Mouse (Mus musculus) forebrain, embryonic 14.5 days (tissue): ENCODE data around the gene Eci1. TPM values are rescaled to one million over a fixed set of nuclear protein-coding genes. Genes with fewer than 3 reads are reported as not detected.

Experiments used
- ATAC-seq: fragments of 200-750 bp; cut with Nextera tagmentation; 2 replicates; pipeline ENCODE4 v1.8.0; 2017; ENCODE audit warnings: mild to moderate bottlenecking, moderate library complexity
- DNase-seq: peaks from one replicate; pipeline ENCODE4 v3.0.0-alpha.2; 2015; ENCODE audit warnings: low spot score
- H3K27ac ChIP-seq: fragments of 300-500 bp; sonication (generic); 2 replicates; pipeline ENCODE4 v1.5.1; 2014; ENCODE audit warnings: low read depth, mild to moderate bottlenecking, control low read depth, low read length, moderate library complexity
- H3K27me3 ChIP-seq: fragments of 300-500 bp; sonication (generic); replicated peaks from 2 replicates; pipeline ENCODE4 v1.6.1; 2014; ENCODE audit warnings: low read length, control low read depth, mixed read lengths; ENCODE audit not compliant: control insufficient read depth, insufficient read depth
- H3K36me3 ChIP-seq: fragments of 300-500 bp; sonication (generic); 2 replicates; pipeline ENCODE4 v1.6.1; 2014; ENCODE audit warnings: low read length, control low read depth; ENCODE audit not compliant: control insufficient read depth, insufficient read depth
- H3K4me1 ChIP-seq: fragments of 300-500 bp; sonication (generic); 2 replicates; pipeline ENCODE4 v1.6.1; 2014; ENCODE audit warnings: antibody characterized with exemption, low read length, control low read depth; ENCODE audit not compliant: control insufficient read depth, insufficient read depth
- H3K4me2 ChIP-seq: fragments of 300-500 bp; sonication (generic); 2 replicates; pipeline ENCODE4 v1.6.1; 2014; ENCODE audit warnings: mild to moderate bottlenecking, control low read depth, low read length
- H3K4me3 ChIP-seq: fragments of 300-500 bp; sonication (generic); 2 replicates; pipeline ENCODE4 v1.5.1; 2014; ENCODE audit warnings: low read depth, low read length, control low read depth
- H3K9ac ChIP-seq: fragments of 300-500 bp; sonication (generic); 2 replicates; pipeline ENCODE4 v1.6.1; 2014; ENCODE audit warnings: mild to moderate bottlenecking, low read length, control low read depth, moderate library complexity
- H3K9me3 ChIP-seq: fragments of 300-500 bp; sonication (generic); replicated peaks from 2 replicates; pipeline ENCODE4 v1.6.1; 2016; ENCODE audit warnings: low read length, control low read depth, mixed read lengths; ENCODE audit not compliant: control insufficient read depth
- WGBS: fragments of 180-500 bp; shearing (Covaris S2); extraction: QIAGEN DNeasy Blood & Tissue Kit; methylation state at CpG from one replicate; pipeline ENCODE4 v1.1.7; 2014; 5-methylcytosine and 5-hydroxymethylcytosine counted together
- polyA plus RNA-seq: library from polyadenylated mRNA; unstranded; fragments of >200 nt; fragmentation: Nextera tagmentation; extraction: Ambion mirVana; gene quantifications from 2 replicates; pipeline ENCODE4 v1.2.1, GENCODE M21; 2014

Eci1 gene
- polyA plus RNA-seq, 1 experiment from 2014 or later, result 31.8 TPM

DNA sequence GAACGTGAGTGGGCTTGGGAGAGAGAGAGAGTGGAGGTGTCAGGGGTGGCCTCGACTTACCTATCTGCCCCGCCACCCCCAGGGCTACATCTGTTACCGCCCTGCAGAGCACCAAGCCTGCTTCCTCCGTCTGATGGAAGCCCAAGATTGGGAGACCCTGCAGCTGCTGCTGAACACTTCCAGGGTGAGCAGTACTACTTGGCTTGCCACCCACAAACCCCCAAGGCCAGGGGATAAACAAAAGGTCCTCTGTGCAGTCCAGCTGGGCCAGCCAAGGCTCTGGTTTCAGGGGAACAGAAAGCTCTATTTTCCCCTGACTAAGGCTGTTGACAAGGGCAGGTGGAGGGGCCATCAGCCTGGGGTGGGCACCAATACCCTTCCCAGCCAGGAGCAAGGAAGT is 48.1 kb downstream of the Eci1 start:
- Histone ChIP-seq H3K9me3 (no peaks in the 10 kb centered on the region), H3K9ac (no peak overlapping the region), H3K4me3 (no peak overlapping the region), H3K4me2 (no peak overlapping the region), H3K4me1 (peaks cover 22% of the 10 kb centered on the region), H3K27me3 (no peaks in the 10 kb centered on the region), H3K27ac (no peak overlapping the region), H3K36me3 (peaks cover 54% of the 10 kb centered on the region)
- ATAC-seq (no peak), DNase-seq (no peak)
- WGBS, result 84% methylated on average over 5 of the region's 5 CpGs

DNA sequence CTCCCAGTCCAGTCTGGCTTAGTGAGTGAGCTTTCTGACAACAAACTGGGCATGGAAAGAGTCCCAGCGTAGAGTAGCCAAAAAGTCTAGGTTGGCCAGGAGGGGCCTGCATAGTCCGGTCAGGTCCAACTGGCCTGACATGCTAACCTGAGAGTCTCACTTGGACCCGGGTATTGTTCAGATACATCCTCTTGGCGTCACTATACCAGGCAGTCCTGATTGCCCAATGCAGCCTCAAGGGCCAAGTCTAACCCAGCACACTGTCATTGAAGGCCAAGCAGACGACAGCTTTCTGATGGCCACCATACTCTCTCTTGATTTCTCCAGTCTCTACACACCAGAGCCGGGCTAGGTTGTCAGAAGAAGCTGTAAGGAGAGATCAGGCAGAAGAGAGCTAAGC is 49.1 kb downstream of the Eci1 start:
- ATAC-seq (no peak), DNase-seq (no peak)
- Histone ChIP-seq H3K36me3 (peaks cover 54% of the 10 kb centered on the region), H3K9ac (no peak overlapping the region), H3K9me3 (no peaks in the 10 kb centered on the region), H3K4me3 (no peak overlapping the region), H3K27ac (no peak overlapping the region), H3K4me2 (no peak overlapping the region), H3K27me3 (no peaks in the 10 kb centered on the region), H3K4me1 (peaks cover 22% of the 10 kb centered on the region)
- 88% methylated on average over 6 of the region's 6 CpGs for WGBS

DNA sequence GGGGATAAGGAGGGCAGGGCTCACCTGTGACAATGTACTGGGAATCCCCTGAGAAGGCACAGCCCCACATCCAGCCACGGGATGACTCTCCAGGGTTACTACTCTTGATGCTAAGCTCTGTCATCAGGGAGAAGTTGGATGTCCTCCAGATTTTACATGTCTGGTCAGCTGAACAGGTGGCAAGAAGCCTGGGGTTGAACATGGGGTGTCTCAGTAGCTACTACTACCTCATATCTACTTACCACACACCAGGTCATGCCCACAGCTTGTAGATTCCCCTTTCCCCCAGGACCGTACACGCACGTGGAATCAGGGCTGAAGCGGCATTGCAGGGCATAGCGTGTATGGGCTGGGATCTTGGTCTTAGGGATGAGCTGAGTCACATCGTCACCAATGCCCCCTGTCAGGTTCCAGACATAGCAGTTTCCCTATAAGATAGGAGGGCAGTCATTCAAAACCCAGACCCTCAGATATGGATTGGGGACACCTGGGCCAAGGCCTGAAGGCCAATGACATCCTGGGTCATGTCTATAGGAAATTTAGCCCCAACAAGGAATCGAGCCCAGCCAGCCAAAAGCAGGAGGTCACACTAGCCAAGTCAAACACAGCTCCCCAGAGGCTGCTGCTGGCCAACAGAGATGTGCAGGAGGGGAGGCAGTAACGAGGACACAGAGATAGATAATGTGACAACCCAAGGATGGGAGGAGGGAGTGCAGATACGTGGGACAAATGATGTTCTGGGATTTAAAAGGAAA is 49.8 kb downstream of the Eci1 start:
- Histone ChIP-seq H3K9ac (no peak overlapping the region; the same call in 1 of the 2 replicates), H3K27me3 (no peaks in the 10 kb centered on the region), H3K4me2 (no peak overlapping the region), H3K27ac (no peak overlapping the region), H3K4me3 (no peak overlapping the region), H3K9me3 (no peaks in the 10 kb centered on the region), H3K36me3 (peaks cover 54% of the 10 kb centered on the region), H3K4me1 (peaks cover 20% of the 10 kb centered on the region)
- DNase-seq (no peak), ATAC-seq (no peak)
- WGBS, result 95% methylated on average over 10 of the region's 10 CpGs

DNA sequence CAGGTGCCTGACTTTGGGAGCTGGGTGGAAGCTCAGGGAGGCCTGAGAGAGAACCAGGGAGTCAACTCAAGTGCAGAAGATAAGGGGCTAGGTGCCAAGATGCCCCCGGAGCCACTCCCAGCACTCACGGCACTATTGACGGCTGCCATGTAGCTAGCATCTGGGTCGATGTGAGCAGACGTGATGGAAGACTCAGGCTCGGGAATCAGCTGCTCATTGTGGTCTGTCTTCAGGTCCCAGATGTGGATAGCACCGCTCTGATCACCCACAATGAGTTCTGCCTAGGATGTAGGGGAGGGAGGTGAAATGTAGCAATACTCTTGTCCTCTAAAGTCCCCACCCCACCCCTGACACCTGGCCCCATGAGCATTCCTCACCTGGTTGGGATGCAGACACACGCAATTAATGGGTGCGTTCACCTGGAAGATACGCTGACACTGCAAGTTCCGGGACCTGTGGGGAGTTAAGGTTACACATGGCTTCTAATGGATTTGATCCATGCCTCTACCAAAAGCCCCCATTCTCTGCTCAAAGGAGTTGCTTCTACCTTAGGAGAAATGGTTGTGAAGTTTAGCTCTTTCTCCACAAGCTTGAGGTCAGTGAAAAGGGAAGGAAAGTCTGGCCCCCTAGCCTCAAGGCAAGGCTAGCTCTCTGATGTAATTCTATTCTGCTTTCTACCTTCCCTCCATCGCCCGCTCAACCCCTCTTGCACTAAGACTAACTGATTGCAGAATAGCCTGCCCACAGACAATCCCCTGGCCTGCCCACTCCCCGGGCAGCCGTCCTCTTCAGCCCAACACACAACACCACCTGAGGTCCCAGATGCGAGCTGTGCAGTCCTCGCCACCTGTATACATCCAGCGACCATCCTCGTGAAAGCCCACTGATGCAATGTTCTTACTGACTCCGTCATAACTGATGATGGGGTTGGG is 50.9 kb downstream of the Eci1 start:
- DNase-seq (no peak), ATAC-seq (no peak)
- peaks cover 52% of the 10 kb centered on the region for H3K36me3 ChIP-seq
- no peaks in the 10 kb centered on the region for H3K27me3 ChIP-seq
- H3K4me3 ChIP-seq, result no peak overlapping the region
- no peak overlapping the region for H3K27ac ChIP-seq
- H3K9me3 ChIP-seq, result no peaks in the 10 kb centered on the region
- H3K4me2 ChIP-seq, result peak overlapping the region; percentile 62; the same call in 1 of the 2 replicates
- peaks cover 9% of the 10 kb centered on the region for H3K4me1 ChIP-seq
- peak overlapping the region; percentile 85; the same call in 1 of the 2 replicates for H3K9ac ChIP-seq
- WGBS, result 90% methylated on average over 20 of the region's 20 CpGs

DNA sequence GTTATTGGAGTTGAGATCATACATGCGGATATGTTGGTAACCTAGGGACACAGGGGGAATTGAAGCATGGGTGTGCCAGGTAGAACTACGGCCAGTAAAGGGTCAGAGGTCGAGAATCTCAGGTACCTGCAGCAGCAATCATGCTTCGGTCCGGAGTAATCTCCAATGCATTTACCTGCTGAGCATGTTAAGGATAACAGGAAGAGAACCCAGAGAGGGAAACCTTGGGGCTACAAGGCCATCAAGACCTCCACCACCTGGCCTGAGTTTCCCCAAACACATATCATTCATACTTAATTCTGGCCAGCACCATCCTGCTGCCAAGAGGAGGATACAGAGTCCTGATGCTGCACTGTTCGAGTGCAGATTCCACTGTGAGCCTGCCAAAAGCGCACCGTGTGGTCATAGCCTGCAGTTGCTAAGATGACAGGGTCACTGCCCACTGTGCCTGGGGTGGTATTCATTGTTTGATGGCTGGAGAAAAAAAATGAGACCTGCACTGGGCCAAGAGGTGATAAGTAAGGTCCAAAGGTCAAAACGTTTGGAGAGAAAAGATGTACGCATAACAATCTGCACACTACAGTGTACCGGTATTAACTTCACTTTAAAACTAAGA is 51.7 kb downstream of the Eci1 start:
- 54% methylated on average over 11 of the region's 11 CpGs for WGBS
- Histone ChIP-seq H3K4me2 (peak overlapping the region; percentile 62), H3K9me3 (no peaks in the 10 kb centered on the region), H3K4me1 (peaks cover 6% of the 10 kb centered on the region; the same call in 1 of the 2 replicates), H3K27me3 (no peaks in the 10 kb centered on the region), H3K4me3 (peak overlapping the region; percentile 77), H3K27ac (no peak overlapping the region), H3K9ac (peak overlapping the region; percentile 85), H3K36me3 (peaks cover 46% of the 10 kb centered on the region)
- peak; percentile 30 for ATAC-seq
- DNase-seq, result no peak

DNA sequence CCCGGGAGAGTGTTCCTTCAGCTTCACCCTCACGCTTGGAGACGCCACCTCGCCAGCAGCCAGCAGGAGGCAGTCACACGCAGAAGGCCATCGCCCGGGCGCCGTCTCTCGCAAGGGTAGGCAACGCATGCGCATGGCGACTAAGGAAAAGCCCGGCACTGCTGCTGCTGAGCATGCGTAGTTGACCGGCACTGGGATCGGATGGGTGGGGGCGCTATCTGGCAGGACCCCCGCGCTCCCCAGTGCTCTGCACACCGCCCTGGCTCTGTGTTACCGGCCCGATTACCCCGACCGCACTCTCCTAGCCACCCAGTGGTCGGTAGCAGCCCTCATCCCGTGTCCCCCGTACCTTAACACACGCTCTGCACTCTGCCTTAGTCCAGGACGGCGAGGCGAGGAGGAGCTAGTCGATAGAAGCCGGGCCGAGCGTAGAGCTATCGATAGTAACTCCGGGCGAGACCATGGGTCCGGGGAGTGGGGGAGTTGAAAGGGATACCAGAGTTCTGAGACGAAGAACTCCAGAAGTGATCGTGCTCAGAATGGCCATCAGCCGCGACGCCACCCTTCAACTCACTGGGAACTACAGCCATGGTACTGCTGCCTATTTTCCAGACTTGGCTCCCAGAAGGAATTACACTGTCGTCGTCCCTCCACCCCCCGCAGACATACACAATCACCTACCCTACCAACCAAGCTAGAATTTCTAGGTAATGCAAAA is 52.4 kb downstream of the Eci1 start, which contains the start of gene Mlst8:
Mlst8 (minus strand) TSS at position 416 of the 718 bp plus-strand sequence.
- Histone ChIP-seq H3K4me3 (peak within 1 kb of the TSS; percentile 77), H3K27me3 (no peaks in the 10 kb centered on the region), H3K36me3 (peaks cover 39% of the 10 kb centered on the region), H3K9ac (peak within 1 kb of the TSS; percentile 85), H3K27ac (peak within 1 kb of the TSS; percentile 96), H3K4me2 (peak within 1 kb of the TSS; percentile 62), H3K9me3 (no peaks in the 10 kb centered on the region), H3K4me1 (peaks cover 6% of the 10 kb centered on the region; the same call in 1 of the 2 replicates)
- ATAC-seq (peak; percentile 95), DNase-seq (peak; percentile 98)
- WGBS, result under 1% methylated on average over 43 of the region's 48 CpGs

DNA sequence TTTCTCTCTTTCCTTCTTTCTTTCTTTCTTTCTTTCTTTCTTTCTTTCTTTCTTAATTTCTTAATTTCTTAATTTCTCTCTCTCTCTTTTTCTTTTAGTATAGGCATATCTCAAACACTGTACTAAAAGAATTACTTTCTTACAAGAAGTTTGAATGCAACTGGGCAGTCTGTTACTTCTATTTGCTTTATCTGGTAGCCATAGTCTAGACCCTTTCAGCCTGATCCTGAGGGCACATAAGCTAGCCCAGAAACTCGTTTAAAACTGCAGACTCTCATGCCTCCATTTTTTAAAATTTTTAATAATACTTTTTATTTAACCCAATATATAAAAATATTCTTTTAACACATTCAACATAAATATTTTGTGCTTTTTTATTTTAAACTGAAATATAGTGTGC is 53.0 kb downstream of the Eci1 start:
- Histone ChIP-seq H3K27ac (no peak overlapping the region), H3K4me1 (peaks cover 6% of the 10 kb centered on the region; the same call in 1 of the 2 replicates), H3K4me3 (peak overlapping the region; percentile 77; the same call in 1 of the 2 replicates), H3K9ac (no peak overlapping the region; the same call in 1 of the 2 replicates), H3K36me3 (peaks cover 33% of the 10 kb centered on the region), H3K4me2 (peak overlapping the region; percentile 62; the same call in 1 of the 2 replicates), H3K27me3 (no peaks in the 10 kb centered on the region), H3K9me3 (no peaks in the 10 kb centered on the region)
- ATAC-seq (no peak), DNase-seq (no peak)
- 20% methylated on average over 1 of the region's 1 CpGs for WGBS

DNA sequence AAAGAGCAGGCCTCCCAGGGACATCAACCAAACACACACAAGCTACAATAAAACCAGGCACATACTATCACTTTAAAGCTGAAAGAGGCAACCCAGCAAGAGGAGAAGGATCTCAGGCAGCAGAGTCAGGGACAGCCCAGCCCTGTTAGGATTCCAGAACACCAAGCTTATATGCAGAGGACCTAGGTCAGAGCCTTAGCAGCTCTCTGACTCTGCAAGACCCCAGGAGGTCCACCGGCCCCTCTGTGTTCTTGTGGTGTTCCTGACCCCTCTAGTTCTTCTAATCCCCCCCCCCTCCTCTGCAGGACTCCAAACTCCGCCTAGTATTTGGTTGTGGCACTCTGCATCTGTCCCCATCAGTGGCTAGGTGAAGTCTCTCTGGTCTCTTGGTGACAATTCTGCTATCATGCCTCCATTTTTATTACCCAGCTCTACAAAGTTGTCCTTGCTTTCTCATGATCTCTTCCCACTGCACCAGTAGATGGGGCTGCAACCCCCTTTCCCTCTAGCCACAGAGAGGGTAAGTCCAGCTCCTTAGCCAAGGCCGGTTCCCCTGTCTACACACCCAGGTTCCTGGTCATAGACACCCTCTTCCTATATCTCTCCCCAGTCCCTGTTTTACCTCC is 53.9 kb downstream of the Eci1 start:
- ATAC-seq, result no peak
- peaks cover 7% of the 10 kb centered on the region for H3K4me1 ChIP-seq
- H3K9ac ChIP-seq, result no peak overlapping the region
- 47% methylated on average over 3 of the region's 3 CpGs for WGBS
- no peaks in the 10 kb centered on the region for H3K27me3 ChIP-seq
- no peak overlapping the region for H3K4me3 ChIP-seq
- no peaks in the 10 kb centered on the region for H3K9me3 ChIP-seq
- H3K27ac ChIP-seq, result no peak overlapping the region
- no peak for DNase-seq
- no peak overlapping the region for H3K4me2 ChIP-seq
- peaks cover 24% of the 10 kb centered on the region for H3K36me3 ChIP-seq
